Mouse (Mus musculus) cerebellum, adult 18-20 months (tissue): ENCODE data around the gene Smyd3.

Experiments
- DNase-seq, 2 experiments: peaks; one replicate each; pipeline ENCODE4 v3.0.0; 2021

Smyd3 gene

DNA sequence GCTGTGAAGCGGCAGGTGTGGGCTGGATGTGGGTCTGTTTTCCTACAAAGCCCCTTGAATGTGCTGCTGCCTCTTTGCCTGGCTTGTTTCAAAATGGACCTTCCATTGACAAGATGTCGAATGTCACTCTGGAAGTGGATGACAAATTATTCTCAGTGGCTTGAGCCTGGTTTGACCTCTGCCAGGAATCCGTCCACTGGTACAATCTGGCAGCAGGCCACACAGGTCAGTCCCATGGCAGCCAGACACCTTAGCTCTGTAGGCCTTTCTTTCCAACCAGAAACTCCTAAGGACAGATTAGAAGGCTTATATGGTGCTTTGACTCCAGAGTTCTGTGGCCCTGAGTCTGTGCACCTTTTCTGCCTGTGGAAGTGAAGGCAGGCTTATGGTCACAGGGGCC is 507.9 kb downstream of the Smyd3 start:
- no peak for DNase-seq

DNA sequence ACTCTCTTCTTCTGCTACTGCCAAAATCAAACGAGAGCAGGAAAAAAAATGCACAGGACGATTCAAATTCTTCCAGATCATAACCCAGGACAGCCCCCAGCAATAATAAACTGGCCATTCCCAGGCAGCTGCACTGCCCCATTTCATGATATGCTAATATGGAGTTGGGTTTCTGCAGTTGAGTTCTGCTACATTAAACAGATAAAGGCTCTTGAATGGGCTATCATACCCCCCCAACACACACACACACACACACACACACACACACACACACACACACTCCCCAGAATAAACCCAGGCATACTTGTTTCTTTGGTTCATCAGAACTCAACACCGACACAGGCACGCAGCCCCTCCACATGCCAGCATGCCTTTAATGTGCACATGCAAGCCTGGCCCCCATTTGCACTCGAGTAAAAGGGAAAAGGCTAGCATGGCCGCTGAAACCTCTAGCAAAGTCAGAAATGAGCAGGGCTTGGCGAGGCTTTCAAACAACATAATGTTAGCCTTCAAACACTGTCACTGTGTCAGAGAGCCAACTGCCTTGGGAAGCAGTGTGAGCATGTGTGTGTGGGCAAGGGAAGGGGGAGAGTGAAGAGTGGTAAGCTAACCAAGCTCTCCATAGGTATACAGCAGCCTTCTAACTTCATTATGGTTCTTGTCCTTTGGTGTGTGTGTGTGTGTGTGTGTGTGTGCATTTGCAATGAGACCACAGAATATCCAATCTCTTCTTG is 513.5 kb downstream of the Smyd3 start:
- peak in 1 of 2 experiments; percentile 36 for DNase-seq

DNA sequence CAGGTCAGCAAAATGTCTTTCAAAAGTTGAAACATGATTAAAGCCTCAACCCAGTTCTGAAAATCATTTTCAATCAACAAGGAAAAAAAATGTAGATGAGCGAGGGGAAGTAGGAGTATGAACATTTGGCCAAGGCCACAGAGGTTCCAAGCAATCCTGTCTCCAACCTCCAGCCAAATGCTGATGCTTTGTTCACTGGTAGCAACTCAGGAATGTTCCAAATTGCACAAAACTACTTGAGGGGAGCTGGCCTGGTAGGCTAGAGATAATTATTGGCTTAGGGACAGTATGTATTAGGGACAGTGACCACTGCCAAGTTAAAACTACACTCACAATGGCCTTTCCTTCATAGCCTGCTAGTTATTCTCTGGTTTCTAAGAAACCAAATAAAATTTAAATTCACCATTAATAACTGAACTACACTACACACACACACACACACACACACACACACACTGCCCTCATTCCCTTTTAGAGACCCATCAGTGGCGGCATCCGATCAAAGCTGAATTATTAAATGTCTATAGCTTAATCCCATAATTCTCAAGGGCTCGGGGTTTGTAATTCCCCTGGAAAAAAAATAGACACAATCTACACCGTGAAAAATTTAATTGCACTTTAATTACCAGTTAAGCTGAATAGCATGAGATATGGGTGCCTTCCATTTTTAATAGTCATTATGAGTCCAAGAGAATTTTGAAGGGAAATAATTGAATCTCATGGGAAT is 514.3 kb downstream of the Smyd3 start:
- no peak for DNase-seq

DNA sequence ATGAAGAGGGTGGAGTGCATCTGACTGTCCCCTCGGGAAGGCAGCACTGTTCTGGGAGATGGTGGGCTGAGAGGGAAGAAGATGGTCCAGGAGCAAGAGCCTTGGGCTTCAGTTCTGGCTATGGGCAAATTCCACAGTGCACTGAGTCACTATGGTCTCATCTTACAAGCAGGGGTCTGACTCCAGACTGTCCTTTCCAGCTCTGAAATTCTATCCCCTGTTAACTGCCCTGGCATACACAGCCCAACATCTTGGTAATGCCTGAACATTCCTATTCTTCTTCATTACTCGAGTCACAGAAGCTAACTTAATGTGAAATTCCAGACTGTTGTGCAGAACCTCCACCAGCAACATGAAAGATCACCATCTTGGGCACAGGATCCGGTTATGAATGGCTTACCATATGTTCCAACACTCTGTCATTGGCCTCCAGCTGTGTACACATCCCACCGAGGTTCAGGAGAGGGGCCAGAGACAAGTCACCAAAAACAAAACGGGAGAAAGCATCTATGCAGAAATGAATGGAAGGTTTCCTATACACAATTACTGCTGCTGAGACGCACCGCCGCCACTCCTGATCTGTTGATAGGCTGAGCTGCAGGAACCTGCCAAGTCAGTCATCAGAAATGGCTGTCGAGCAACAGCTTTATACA is 517.8 kb downstream of the Smyd3 start:
- peak; percentile 21 to 45 for DNase-seq

DNA sequence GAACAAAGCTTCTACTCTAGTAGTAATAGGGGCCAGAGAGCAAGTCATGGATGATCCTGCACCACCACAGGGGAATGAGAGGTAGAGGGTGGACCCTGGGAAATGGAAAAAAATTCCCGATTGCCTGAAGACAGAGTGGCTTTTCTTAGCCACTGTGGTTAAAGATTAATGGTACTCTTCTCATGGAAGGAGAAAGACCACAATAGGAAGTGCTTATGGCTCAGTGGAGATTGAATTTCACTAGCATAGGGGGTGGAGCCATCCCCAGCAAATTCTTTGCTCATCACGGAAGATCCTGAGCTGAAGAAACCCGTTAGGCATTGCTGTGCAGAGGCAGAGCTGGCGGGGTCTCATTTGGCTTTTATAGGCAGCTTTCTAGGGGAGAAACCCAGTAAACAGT is 520.0 kb downstream of the Smyd3 start:
- DNase-seq, result no peak

DNA sequence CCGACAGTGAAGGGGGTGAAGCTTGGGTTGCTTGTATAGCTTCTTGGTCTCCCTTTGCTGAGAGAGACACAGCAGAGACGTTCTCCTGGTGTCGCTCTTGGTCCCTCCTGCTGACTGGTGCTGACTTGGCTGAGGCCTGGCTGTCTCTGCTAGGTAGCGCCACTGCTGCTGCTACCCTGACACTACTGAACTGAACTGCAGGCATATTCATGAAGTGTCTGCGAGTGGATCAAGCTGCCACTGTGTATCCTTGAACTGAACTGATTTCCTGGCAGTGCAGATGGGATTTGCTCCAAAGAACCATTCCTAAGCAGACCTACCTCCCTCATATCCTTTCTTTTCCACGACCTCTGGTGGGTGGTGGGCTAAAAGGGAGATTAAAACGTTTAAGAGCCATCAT is 523.6 kb downstream of the Smyd3 start:
- DNase-seq, result no peak

DNA sequence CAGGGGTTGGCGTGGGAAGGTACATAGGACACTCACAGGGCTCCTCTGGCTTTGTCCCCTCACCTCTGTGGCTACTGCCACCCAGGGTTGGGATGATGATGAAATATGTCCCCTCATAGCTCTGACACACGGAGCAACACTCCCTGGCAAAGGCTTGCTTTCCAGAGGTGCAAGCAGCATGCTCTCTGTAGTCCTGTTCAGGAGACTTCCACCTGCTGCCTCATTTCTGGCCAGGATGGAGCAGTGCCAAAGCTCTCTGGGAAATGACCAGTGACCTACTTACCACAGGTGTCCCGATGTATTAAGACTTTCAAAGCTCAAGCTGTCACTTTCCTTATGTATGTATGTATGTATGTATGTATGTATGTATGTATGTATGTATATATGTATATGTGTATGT is 525.3 kb downstream of the Smyd3 start:
- peak; percentile 86 to 89 for DNase-seq

DNA sequence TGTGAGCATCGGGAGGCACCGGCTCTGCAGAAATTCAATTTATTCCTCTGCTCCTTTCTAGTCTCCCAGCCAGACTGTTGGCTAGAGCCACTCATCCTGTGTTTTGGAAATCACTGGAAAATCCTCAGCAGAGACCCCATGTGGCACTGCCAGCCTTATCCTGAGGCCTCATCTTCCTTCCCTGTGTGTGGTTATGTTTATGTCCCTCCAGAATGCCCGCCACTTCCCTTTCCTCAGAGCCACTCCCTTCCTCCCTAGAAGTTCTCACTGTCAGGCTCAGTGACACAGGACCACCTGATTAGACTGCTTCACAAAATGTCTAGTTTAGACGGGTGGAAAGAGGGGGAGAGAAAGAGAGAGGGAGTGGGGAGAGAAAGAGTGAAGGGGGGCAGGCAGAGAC is 526.4 kb downstream of the Smyd3 start:
- peak in 1 of 2 experiments; percentile 25 for DNase-seq

DNA sequence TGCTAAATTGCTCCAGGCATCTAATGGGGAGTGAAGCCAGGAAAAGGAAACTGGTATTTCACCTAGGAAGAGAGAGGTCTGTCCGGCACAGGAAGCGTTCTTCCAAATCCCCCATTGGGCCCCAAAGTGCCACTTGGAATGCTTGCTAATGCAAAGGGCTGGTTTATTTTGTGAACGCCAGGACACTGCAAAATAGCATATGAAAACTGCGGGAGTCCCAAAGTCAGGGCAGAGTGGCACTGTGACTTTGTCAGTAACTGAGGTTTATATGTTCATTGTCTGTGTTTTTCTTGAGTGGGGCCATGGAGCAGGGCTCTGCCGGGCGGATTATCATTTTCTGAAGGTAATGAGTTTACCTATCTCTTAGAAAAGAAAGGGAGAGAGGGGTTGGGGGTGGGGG is 526.8 kb downstream of the Smyd3 start:
- DNase-seq, result peak; percentile 58 to 59

DNA sequence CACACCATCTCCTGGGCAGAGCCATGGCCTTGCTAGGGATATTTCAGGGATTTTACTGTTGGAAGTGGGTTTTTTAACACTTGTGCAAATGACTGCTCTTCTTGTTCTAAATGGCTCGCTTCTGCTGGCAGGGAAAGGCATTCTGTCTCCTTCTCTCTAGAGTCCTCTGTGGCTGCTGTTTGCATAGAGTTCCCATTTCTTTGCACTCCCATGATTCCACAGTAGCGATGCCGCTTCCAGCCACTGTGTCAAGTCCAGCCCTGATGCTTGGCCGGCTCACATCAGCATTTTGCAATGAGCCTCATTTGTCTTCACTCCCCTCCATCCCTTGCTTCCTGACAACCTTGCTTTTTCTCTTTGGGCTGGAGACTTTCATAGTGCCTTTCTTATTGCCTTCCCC is 528.4 kb downstream of the Smyd3 start:
- no peak for DNase-seq

DNA sequence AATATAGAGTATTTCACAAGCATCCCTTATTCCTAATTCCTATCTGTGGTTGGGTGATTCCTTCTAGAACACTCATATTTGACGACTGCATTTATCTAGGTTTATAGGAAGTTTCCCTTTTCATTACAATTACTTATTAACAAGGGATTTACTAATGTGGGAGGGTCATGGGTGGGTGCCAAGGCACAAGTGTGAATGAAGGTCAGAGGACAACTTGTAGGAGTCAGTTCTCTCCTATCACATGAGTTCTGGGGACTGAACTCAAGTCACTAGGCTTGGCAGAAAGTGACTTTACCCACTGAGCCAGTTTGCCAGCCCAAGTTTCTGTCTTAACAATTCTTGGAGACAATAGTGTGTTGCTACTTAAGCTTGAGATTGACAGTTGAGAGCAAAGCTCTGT is 529.7 kb downstream of the Smyd3 start:
- no peak for DNase-seq

DNA sequence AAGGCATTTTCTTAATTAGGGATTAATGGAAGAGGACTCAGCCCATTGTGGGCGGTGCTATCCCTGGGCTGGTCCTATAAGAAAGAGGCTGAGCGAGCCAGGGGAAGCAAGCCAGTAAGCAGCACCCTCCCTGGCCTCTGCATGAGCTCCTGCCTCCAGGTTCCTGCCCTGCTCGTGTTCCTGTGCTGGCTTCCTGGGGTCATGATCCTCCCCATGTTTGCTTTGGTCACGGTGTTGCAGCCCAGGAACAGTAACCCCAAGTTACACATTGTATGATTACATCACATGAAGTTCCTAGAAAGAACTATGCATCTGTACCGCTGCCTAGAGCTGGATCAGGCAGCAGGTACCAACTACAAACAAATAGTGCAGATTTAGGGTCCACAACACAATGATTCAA is 536.2 kb downstream of the Smyd3 start:
- no peak for DNase-seq

DNA sequence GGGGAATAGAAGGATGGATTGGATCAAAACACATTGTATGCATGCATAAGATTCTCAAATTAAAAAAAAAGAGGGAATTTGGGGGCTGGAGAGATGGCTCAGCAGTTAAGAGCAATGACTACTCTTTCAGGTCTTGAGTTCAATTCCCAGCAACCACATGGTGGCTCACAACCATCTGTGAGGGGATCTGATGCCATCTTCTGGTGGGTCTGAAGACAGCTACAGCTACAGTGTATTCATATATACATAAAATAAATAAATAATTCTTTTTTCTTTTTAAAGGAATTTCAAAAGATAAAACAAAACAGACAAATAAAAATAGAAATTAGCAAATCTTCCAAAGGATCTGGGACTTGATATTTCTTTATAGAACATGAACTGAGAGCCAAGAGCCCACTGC is 537.7 kb downstream of the Smyd3 start:
- DNase-seq, result no peak

DNA sequence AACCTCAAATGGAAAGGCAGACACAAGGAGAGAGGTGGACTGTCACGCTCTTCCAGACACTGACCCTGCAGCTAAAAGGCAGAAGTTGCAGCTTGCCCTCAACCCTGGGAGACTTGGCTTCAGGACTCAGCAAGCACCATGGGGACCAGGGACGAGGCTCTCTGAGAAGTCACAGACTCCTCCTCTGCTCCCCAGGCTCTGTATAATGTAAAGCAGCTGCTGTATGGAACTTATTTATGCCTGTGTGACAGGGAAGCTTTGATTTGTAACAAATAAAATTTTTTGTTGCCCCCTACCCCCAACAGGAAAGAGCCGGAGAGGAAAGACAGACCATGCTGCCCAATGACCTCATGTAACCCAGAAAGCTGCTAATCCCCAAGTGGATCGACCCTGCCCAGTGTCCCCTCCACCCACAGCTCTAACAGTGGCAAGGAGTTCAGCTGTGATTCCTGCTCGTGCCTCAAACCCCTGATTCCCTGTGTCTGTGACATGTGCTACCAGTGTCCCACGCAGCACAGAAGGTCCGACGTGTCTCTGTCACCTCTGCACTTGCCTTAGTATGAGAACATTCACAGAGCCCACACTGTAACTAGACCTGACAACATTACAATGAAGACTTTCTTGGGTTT is 539.1 kb downstream of the Smyd3 start:
- DNase-seq, result no peak

DNA sequence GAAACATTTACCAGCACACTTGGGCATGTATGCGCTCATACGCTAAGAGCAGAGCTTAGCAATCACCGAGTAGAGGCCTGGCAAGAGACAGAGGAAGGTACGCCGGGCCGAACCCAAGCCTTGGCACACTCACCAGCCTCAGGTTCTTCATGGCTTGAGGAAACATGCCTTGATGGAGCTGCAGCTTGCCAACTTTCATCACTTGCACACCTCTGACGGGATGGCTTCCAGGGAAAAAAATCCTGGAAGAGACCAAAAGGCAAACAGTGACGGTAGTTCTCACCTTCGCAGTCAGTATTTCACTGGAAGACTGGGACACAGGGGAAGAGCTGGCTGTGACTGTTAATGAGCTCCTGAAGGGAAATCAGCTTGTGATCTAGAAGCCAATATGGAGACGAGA is 545.8 kb downstream of the Smyd3 start:
- DNase-seq, result peak in 1 of 2 experiments; percentile 27

DNA sequence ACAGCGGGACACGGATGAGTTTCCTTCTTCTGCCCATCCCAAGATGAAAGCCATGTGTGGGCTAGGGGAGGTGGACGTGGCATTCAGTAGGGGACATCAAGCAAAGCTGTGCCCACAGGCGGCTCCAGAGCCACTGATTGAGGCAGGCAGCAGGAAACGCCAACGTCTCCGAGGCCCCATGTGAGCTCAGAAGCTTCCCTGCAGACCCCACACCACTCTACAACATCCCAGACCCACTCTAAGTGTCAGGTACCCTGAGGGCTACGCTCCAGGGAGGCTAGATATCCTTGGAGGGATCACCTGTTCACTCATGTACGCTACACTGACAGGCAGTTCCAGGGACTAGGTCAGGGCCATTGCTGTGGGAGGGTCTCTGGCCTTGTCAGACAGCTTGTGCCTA is 556.2 kb downstream of the Smyd3 start:
- DNase-seq, result no peak

DNA sequence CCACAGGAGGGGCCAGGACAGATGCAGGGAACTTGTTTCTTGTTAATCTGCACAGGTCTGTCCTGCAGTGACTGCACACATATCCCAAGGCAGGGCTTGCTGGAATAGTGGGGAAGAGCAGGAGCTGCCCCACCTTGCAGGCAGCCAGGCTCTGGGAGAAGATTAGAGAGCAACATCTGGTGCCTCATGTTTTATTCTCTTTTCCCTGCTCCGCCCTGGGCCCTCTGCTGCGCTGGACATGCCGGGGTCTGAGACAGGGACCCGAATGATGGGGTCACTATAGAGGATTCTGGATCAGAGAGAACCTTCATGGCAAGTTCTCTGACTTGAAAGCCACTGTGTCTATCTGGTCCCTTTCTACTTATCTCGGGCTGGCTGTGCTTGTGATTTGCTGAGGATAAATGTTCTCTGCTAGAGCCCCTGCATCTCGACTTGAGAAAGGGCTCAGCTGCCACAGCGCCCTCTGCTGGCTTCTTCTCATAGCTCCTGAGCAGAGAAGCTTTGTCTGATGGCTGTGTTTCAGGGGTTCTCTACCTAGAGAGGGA is 557.8 kb downstream of the Smyd3 start:
- DNase-seq, result peak; percentile 87 to 90

DNA sequence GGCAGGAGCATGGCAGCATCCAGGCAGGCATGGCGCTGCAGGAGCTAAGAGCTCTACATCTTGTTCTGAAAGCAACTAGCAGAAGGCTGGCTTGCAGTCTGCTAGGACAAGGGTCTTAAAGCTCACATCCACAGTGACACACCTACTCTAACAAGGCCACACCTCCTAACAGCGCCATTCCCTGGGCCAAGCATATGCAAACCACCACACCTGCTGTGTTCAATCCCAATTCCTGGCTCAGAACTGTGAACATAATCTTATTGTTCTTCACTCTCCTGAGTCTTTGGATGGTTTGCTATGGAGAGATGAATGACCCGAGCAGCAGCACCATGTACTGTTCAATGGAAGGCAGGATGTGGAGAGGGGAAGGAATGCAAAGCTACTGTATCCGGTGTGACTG is 559.2 kb downstream of the Smyd3 start:
- DNase-seq, result no peak

DNA sequence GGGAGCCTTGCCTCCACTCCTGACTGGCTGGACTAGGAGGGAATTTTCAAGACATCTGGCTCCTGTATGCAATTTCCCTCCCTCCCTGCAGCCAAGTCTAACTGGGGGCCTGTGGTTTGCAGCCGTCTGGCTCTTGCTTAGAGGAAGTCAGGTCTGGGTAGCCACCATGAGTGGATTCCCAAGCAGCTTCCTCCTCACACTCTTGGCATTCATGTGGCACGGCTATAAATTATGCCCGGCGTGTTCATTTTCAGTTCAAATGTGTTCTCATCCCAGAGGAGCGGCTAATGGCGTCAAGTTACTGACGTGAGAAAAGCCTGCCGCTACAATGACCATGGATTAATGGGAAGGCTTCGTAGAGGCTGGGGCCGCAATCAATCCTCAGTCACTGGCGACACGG is 564.9 kb downstream of the Smyd3 start:
- no peak for DNase-seq

DNA sequence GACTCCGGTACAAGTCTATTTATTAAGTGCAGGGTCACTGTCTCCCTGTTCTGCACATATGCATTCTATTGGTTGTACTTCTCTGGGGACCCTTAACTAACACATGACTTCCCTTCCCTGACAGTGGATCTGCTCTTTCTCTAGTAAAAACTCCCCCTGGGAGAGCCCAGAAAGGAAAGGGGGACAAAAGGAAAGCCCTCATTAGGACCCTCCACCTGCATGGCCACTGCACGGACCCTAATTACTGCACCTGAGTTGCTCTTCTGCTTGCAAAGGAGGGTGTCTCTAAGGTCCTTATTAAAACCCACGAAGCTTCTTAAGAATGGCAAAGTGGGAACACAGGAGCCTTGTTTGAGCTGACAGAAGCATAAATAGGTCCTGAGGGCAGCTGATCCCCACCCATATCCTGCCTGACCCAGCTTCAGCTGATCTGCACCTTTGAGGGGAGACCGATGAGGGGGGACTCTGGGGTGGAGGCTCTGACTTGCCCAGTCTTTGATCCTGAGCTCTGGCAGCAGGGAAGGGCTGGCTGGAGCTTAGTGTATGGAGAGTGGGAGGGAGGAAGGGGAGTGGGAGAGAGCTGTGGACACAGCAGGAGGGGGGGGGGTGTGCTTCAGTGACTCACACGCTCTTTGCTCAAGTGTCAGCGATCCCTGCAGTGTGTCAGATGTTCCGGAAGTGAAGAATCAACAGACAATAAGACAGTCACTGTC is 575.4 kb downstream of the Smyd3 start:
- no peak for DNase-seq

DNA sequence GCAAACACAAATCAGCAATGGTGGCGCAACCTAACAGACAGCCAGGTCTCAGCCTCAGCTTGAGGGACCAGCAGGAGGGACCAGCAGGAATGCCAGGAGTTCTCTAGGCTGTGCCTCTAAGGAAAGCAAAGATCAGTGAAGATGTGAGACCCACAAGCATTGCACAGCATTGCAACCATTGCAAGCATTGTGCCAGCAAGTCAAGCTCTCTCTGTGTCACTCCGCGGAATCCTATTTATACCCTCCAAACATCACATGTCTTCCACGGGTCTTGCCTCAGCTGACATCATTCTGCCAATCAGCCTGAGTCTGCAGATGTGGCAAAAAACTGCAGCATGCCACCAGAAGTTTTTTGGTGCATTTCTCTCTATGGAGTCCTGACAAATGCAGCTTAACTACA is 577.5 kb downstream of the Smyd3 start:
- no peak for DNase-seq

DNA sequence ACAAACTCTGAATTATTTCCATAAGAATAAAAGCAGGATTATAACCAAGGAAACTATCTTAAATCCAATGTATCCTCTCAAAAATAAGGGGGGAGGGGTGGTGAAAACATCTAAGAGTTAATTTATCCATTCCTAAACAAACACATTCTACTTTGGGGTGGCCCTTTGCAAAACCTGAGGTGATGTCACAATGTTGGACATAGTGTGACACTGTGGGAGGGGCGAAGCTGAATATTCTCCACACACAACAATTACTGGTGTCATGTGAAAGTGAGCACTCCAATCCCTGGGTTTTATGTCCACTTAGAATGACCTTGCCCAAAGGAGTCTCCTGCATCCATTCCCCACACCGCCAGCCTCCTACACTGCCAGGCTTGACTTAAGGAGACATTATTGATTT is 580.9 kb downstream of the Smyd3 start:
- DNase-seq, result no peak

DNA sequence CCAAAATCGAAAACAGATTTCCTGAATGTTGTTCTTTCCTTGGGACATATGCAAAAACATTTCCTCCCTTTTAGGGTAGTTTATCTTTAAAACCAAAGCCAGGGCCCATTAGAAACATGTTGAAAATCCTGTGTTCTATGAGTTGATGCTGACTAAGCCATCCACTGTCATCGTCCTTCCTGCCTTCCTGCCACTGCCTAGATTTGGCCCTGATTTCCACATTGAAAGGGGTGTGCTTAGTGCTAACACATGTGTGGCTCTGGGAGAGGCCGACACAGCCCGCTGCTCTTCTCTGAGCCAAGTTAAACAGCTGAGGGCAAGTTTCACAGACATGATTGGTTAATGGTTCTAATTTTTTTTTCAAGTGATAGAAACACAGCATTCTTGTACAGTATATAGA is 581.4 kb downstream of the Smyd3 start:
- DNase-seq, result no peak
